Mouse (Mus musculus): ENCODE data around the gene Kif2c. TPM values are rescaled to one million over a fixed set of nuclear protein-coding genes. Genes with fewer than 3 reads are reported as not detected.
A peak's percentile ranks its signal among the peaks of the same experiment; 100 is the strongest.
"Not testable (repeated sequence)": the region's sequence is repeated elsewhere in the genome, so short reads cannot be mapped to it uniquely, and the experiment has no call there.

The Kif2c gene
- total RNA-seq, 2 experiments from 2014 or later, result 0.26 to 0.47 TPM

DNA sequence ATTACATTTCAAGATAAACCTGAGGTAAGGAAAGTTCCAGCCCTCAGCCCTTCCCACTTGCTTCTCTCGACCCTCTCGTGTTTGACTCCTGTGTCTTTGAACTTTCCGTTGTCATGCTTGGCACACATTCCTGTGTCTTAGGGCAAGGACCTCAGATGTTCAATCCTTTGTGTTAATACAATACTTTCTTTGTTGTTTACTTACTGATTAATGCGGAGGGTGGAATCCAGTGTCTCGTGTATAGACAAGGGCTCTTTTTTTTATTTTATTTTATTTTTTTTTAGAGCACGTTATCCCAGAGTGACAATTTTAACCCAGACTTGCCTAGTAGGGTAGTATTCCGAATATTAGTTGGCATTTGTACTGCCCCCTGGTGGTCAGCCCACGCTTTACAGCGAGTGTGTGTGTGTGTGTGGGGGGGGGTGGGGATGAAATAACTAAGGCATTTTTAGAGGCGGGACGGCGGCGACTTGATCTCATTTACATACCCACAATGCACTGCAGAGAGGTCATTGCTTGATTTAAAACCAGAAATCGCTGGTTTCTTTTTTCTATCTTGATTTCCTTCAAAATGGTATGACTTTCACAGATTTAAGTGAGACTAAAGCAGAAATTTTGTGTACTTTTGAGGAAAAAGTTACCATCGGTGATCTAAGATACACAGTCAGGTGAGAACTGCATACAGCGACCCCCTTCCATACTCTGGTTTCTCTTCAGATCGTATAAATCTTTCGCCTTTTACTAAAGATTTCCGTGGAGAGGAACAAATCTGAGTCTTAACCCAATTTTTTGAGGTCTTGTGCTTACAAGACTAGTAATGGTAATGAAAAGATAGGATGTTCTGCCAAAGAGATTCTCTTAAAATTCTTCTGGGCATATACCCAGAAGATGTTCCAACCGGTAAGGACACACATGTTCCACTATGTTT lies 28.0 kb upstream of the Kif2c start:
- peak in 1 of 2 experiments; percentile 67 for DNase-seq (ENCODE audit: low spot score in 2 of 2)
- Histone ChIP-seq H3K4me3 (peak overlapping the region; percentile 32; the same call in 1 of the 2 replicates), H3K27ac (peak overlapping the region; percentile 57; the same call in 1 of the 2 replicates)
- TF ChIP-seq CTCF (conservative IDR thresholded peaks at IDR 0.05), result peak; percentile 76

DNA sequence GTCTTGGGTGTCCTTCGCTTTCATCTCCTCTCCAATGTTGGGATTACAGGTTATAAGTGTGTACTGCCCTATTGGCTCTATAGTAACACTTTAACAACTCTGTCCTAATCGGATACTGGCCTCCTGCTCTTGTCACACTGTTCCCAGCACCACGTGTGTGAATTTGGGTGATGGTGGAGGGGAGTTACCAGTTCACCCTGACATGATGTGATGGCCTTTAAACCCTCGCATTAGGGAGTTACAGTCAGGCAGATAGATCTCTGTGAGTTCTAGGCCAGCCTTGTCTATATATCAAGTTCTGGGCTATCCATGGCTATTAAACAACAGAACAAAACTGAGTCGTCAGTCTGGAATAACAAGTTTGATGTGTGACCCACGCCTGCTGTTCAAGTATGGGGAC lies 27.2 kb upstream of the Kif2c start:
- TF ChIP-seq CTCF (conservative IDR thresholded peaks at IDR 0.05), result no peak
- H3K4me3 ChIP-seq, result no peak overlapping the region
- no peak overlapping the region for H3K27ac ChIP-seq
- DNase-seq (ENCODE audit: low spot score in 2 of 2), result no peak

DNA sequence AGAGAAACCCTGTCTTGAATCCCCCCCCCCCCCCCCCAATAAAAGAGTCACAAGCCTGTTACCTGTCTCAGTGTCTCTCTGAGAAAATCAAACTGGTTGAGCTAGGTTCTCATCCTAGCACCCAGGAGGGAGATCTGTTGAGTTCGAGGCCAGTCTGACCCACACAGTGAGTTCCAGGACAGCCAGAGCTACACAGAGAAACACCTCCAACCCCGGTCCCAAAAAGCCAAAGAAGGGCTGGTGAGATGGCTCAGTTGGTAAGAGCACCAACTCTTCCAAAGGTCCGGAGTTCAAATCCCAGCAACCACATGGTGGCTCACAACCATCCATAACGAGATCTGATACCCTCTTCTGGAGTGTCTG lies 20.5 kb upstream of the Kif2c start:
- TF ChIP-seq CTCF (conservative IDR thresholded peaks at IDR 0.05), result no peak
- no peak overlapping the region for H3K4me3 ChIP-seq
- no peak overlapping the region for H3K27ac ChIP-seq
- no peak for DNase-seq (ENCODE audit: low spot score in 2 of 2)

DNA sequence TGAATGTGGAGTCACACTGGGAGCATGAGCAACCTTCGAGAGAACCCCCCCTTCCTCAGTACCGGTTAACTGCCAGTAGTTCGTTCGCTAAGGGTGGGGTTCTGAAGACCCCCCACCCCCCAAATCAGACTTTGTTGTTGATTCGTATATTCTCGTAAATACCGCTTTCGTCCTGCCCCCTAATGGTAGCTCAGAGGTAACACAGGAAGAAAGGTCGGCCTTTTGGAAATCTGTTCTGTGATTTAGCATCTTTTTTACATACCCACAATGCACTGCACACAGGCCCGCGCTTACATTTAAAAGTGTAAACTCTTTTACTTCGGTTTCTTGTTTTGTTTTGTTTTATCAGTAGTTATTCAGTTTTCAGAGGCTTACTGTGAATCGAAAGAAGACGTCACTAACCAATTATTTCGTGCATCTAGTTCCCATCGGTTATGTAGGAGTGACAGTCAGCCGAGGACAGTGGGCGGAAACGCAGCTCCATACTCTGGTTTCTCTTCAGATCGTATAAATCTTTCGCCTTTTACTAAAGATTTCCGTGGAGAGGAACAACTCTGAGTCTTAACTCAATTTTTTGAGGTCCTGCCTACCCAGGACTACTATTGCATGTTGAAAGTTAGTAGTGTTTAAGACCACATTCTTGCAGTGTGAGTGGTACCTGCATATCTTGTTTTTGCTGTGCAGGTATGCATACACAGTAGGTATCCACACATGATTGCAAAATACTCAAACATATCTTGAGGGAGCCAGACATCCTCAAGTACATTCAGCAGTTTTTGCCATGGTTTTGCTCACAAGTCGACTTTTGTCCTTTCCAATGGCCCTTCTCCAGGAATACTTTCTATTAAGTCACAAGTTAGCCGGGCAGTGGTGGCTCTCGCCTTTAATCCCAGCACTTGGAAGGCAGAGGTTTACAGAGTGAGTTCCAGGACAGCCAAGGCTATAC lies 19.9 kb upstream of the Kif2c start:
- DNase-seq (ENCODE audit: low spot score in 2 of 2), result no peak
- H3K4me3 ChIP-seq, result peak overlapping the region; percentile 45
- peak overlapping the region; percentile 61 for H3K27ac ChIP-seq
- TF ChIP-seq CTCF (conservative IDR thresholded peaks at IDR 0.05), result peak; percentile 78

DNA sequence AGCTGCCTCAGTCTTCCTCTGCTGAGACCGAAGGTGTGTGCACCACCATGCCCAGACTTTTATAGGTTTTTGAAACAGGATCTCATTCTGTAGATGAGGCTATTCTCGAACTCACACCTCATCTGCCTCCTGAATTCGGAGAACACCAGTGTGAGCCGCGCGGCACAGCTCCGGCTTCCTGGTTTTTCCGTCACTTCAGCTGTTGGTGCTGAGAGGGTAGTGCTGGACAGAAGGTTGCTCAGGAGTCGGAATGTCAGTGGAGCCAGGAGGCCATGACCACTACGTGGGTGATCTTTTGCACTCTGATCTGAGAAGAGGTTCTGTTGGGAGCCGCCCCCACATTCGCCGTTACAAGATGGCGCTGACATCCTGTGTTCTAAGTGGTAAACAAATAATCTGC lies 9.4 kb upstream of the Kif2c start:
- Histone ChIP-seq H3K4me3 (no peak overlapping the region), H3K27ac (no peak overlapping the region)
- TF ChIP-seq CTCF (conservative IDR thresholded peaks at IDR 0.05), result no peak
- no peak for DNase-seq (ENCODE audit: low spot score in 2 of 2)

DNA sequence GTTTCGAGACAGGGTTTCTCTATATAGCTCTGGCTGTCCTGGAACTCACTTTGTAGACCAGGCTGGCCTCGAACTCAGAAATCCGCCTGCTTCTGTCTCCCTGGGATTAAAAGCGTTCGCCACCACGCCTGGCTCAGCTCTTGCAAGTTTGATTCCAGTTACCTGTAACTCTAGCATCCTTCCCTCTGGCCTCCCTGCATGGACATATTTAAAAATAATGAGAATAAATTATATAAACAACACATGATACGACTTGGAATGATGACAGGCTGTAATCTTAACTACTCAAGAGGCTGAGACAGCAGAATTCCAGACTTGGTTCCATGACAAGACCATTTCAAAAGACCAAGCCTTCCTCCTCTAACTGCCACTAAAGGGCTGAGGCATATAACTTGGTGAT lies 8.2 kb upstream of the Kif2c start:
- Histone ChIP-seq H3K27ac (peak overlapping the region; percentile 100), H3K4me3 (no peak overlapping the region)
- no peak for TF ChIP-seq CTCF (conservative IDR thresholded peaks at IDR 0.05)
- DNase-seq (ENCODE audit: low spot score in 2 of 2), result no peak

DNA sequence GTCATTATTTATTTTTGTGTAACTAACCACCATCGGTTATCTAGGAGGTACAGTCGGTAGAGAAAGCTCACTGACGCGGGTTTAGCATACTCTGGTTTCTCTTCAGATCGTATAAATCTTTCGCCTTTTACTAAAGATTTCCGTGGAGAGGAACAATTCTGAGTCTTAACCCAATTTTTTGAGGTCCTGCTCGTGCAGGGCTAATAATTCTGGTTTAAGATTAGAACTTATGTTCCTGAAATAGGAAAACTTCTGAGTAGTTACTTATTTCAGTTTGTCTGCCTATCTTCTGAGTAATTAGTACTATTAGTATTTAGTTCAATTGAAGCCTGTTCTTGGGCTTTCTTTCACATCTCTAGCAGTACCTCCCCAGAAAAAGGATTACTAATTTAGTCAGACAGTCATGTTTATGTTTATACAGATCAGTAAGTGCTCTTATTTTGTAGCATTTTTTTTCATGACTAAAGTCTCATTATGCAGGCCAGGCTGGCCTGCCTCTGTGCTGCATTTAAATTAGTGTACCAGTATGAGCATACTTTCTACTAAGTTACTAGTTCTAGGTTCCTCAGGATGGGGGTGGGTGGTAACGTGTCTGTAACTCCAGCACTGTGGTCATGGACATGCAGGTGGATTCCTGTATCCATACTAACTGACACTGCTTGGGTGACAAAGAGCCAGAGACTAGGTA lies 7.6 kb upstream of the Kif2c start:
- no peak for TF ChIP-seq CTCF (conservative IDR thresholded peaks at IDR 0.05)
- Histone ChIP-seq H3K4me3 (peak overlapping the region; percentile 57), H3K27ac (peak overlapping the region; percentile 100)
- DNase-seq (ENCODE audit: low spot score in 2 of 2), result peak; percentile 10 to 23

DNA sequence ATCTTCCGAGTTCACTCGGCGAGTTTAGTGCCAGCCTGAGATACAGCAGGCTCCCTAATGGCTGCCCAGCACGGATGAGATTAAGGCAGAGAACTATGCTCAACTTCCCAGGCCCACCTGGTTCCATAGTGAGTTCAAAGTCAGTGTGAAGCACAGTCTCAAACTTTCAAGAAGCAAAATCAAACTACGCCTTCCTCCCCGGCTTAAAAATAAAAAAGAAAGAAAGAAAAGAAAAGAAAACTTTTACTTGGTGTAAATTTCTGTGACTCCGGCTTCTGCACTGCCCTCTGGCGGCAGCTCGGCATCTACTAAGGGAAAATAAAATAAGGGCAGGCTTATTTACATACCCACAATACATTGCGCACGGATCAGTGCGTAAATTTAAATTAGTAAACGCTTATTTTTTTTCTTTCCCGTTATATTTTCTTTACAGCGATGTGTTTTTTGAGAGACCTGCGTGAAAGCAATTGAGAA lies 7.0 kb upstream of the Kif2c start:
- peak overlapping the region; percentile 100 for H3K27ac ChIP-seq
- TF ChIP-seq CTCF (conservative IDR thresholded peaks at IDR 0.05), result peak; percentile 93
- peak; percentile 72 to 82 for DNase-seq (ENCODE audit: low spot score in 2 of 2)
- H3K4me3 ChIP-seq, result peak overlapping the region; percentile 57

DNA sequence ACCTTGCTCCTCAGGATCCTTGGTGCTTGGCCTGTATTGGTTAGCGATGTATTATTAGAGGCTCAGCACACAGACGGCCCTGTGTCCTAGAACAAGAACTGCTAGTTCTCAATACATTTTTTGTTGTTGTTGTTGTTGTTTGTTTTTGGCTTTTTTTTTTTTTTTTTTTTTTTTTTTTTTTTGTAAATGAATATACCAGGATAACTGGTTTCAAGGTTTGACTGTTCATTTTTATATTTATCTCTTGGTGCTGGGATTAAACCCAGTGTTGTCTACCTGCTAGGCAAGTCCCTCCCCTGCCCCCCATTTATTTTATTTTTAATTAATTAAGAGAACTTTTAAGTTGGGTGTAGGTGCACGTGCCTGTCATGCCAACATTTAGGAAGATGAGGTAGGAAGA lies 6.5 kb upstream of the Kif2c start:
- no peak for DNase-seq (ENCODE audit: low spot score in 2 of 2)
- no peak for TF ChIP-seq CTCF (conservative IDR thresholded peaks at IDR 0.05)
- peak overlapping the region; percentile 100 for H3K27ac ChIP-seq
- peak overlapping the region; percentile 57 for H3K4me3 ChIP-seq

DNA sequence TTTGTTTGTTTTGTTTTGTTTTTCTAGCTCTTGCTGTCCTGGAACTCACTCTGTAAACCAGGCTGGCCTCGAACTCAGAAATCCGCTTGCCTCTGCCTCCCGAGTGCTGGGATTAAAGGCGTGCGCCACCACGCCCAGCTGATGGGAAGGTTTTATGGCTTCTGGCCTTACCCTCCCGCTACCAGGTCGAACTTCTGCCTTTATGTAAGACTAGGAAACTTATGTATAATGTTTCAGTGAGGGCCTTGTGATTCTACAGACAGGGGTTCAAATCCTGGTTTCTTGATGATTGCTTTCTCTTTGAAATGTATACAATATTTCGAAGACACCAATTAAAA lies 289 bp upstream of the Kif2c start:
- Histone ChIP-seq H3K4me3 (peak overlapping the region; percentile 79), H3K27ac (peak overlapping the region; percentile 92)
- DNase-seq (ENCODE audit: low spot score in 2 of 2), result not testable (repeated sequence)

DNA sequence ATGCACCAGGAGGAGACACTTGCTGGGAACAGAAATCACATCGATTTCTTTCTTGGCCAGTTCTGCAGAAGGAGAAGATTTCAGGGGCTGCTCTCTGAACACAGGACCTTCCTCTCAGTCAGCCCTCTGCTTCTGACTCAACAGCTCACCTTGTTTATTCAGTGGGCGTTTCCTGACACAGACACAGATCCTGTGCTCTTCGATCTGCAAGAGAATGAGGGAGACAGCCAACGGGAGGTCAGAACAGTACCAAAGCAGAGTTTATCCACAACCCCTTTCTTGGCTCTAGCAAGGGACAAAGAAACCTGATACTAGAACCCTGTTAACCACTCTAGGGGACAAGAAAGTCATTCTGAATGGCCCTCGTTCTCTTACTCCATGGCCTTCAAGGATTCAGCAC lies 12.5 kb downstream of the Kif2c start:
- Histone ChIP-seq H3K4me3 (no peak overlapping the region), H3K27ac (no peak overlapping the region)
- no peak for DNase-seq (ENCODE audit: low spot score in 2 of 2)
- TF ChIP-seq CTCF (conservative IDR thresholded peaks at IDR 0.05), result no peak

DNA sequence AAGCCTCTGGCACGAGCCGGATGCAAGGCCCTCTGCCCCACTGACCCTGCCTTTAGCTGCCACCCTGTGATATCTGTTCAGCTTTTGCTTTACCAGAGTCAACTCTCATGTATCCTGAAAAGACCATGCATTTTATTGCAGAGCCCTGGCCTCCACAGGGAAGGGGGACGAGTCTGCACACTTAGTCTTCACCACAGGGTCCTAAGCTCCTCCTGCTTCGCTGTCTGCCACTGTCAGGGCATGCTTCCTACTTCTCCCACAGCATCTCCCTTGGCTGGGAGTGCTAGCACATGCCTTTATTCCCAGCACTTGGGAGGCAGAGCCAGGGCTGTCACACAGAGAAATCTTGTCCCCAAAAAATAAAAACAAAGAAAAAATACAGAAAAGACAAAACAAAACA lies 21.3 kb downstream of the Kif2c start:
- no peak for DNase-seq (ENCODE audit: low spot score in 2 of 2)
- no peak overlapping the region for H3K27ac ChIP-seq
- no peak overlapping the region for H3K4me3 ChIP-seq
- TF ChIP-seq CTCF (conservative IDR thresholded peaks at IDR 0.05), result no peak

DNA sequence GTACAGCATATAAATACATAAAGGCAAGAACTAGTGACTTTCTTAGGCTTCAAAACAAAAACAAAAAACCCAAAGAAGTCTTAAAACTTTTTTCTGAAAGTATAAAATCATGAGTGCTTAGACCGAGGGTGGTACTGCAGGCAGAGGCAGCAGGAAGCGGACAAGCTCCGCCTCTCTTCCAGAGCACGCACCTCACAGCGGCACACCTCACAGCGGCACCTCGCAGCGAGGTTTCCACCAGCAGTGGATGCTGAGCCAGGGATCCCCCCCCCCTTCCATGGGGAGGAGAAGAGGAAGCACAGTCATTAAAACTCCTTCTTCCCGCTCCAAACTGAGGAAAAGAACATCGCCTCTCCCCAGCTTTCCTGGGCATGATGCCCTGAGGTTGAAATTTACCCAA lies 22.8 kb downstream of the Kif2c start:
- no peak overlapping the region for H3K4me3 ChIP-seq
- TF ChIP-seq CTCF (conservative IDR thresholded peaks at IDR 0.05), result no peak
- H3K27ac ChIP-seq, result no peak overlapping the region
- DNase-seq (ENCODE audit: low spot score in 2 of 2), result no peak
